ENCODE assay signal across 24 mouse cellular contexts in the genomic region with DNA sequence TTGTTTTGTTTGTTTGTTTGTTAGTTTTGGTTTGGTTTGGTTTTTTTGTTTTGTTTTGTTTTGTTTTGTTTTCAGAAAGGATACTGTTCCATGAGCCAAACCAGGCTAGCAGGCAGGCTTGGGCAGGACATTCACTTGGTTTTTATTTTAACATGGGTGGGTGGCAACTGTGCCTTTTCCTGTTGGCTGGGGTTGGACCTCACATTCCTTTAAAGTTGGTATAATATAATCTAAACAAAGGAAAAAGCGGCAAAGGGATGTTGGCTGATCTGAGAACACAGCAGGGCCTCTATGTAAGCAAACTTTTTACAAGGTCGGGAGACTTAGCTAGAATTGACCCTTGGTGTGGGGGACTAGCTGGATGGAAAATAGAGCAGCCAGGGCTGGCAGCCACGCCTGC. TPM values are rescaled to one million over a fixed set of nuclear protein-coding genes. Genes with fewer than 3 reads are reported as not detected.
"Had no signal": no experiment of that assay in that cellular context is flagged by ENCODE, and none has a peak within 500 bp of the region (broad histone marks: within the 10 kb centered on the region; RNA-seq: fewer than 3 reads in every experiment).

No protein-coding gene starts in this region.

- H3K9me3 ChIP-seq: hindbrain, embryonic 10.5 days; hindbrain, embryonic 12.5 days; intestine, embryonic 15.5 days; limb, embryonic 10.5 days; limb, embryonic 12.5 days had no signal

- H3K27me3 ChIP-seq: hindbrain, embryonic 12.5 days; intestine, embryonic 15.5 days; limb, embryonic 12.5 days had no signal

- H3K36me3 ChIP-seq: hindbrain, embryonic 10.5 days; hindbrain, embryonic 12.5 days; intestine, embryonic 15.5 days; limb, embryonic 10.5 days; limb, embryonic 12.5 days had no signal

- H3K4me3 ChIP-seq: gastrocnemius, adult 2 months; heart, adult 2 months; hindbrain, embryonic 10.5 days; hindbrain, embryonic 12.5 days; intestine, embryonic 15.5 days; layer of hippocampus, adult 2 months; left cerebral cortex, adult 2 months; limb, embryonic 10.5 days; limb, embryonic 12.5 days had no signal

- ATAC-seq: forebrain, embryonic 16.5 days; hindbrain, embryonic 16.5 days; inflammation-experienced regulatory T-cells, adult 6 months; intestine, embryonic 15.5 days; intestine, postnatal 0 days had no signal

- DNase-seq: gastrocnemius, adult 2 months; gastrocnemius, postnatal 10 days; gastrocnemius, postnatal 25 days; heart, adult 2 months; heart, postnatal 10 days; heart, postnatal 4 days; kidney, adult 18-20 months; kidney, adult 8-10 months; kidney, postnatal 10 days; kidney, postnatal 25 days; kidney, postnatal 4 days had no signal

- H3K9ac ChIP-seq: hindbrain, embryonic 12.5 days; hindbrain, embryonic 14.5 days; intestine, embryonic 15.5 days; limb, embryonic 12.5 days had no signal

- H3K27ac ChIP-seq: gastrocnemius, adult 2 months; heart, adult 2 months; hindbrain, embryonic 10.5 days; hindbrain, embryonic 12.5 days; hindbrain, embryonic 14.5 days; intestine, embryonic 15.5 days; layer of hippocampus, adult 2 months; left cerebral cortex, adult 2 months; limb, embryonic 10.5 days; limb, embryonic 12.5 days had no signal

- H3K4me2 ChIP-seq: heart, embryonic 11.5 days; hindbrain, embryonic 12.5 days; hindbrain, embryonic 14.5 days; intestine, embryonic 15.5 days; limb, embryonic 12.5 days had no signal

RNA-seq across cellular contexts. Expression of a gene that starts 17.4 kb away (rescaled TPM):
- polyA plus RNA-seq: inflammation-experienced regulatory T-cells, adult 6 months had no signal
